Mouse (Mus musculus) ES-Bruce4 (cell line): ENCODE results near the gene Ap1g1.

Source experiments
- CTCF ChIP-seq: IDR thresholded peaks from one replicate; pipeline ENCODE4 v1.8.1; 2011; ENCODE audit warnings: low read depth, low read length
- POLR2A ChIP-seq: IDR thresholded peaks from one replicate; pipeline ENCODE4 v1.8.1; 2011; ENCODE audit warnings: low read length; ENCODE audit not compliant: insufficient read depth

DNA sequence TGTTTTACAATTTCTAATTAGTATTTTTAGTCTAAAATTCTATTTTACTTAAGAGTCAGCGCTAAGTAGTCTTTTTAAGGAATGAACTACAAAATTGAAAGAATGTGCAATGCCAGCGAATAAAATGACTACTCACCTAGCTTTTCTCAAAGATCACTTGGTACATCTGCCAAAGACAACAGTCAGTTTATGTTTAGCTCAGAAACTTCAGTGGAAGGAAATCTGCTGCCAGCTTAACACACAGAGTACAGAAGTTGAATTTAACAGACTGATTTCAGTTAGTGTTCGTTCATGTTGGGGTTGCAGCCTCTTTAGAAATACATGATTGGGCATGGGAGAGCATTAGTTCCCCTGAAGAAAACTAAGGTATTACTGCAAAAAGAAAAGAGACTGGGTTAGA is 25.4 kb downstream of the Ap1g1 start:
- TF ChIP-seq POLR2A = no peak
- TF ChIP-seq CTCF = no peak
